Mouse (Mus musculus) lung, adult 18-20 months (tissue): Measurements from ENCODE around the gene Ptprz1.
"Not testable (repeated sequence)": the region's sequence is repeated elsewhere in the genome, so short reads cannot be mapped to it uniquely, and the experiment has no call there.

Experiments
- DNase-seq, 2 experiments: peaks; one replicate each; pipeline ENCODE4 v3.0.0; 2022; ENCODE audit warnings: mixed read lengths in 2 of 2

Ptprz1 gene

DNA sequence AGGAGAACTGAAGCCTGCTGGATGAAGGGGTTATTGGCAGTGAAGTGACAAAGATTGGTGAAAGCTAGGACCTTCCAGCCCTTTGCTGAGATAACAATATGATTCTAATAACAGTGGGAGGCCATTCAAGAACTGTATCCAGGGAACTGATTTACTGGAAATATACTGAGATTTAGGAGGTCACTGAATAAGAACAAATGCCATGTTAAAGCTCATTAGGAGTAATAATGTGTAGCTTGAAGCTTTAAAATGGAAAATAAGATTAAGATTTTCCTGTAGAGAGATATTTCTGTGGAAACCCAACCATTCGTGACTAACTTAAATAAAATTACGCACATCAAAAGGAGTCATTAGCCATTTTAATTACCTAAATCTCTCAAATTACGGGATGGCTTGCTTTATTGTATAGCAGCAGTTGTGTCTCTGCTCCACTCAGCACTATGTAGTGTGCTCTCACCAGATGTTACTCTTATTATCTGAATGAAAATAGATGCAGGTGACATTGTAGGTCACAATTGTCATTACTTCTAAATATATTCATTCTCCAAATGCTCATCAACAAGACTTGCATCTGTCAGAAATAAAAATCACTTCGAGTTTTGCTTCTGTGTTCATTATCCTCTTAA is 139.8 kb downstream of the Ptprz1 start:
- DNase-seq = no peak

DNA sequence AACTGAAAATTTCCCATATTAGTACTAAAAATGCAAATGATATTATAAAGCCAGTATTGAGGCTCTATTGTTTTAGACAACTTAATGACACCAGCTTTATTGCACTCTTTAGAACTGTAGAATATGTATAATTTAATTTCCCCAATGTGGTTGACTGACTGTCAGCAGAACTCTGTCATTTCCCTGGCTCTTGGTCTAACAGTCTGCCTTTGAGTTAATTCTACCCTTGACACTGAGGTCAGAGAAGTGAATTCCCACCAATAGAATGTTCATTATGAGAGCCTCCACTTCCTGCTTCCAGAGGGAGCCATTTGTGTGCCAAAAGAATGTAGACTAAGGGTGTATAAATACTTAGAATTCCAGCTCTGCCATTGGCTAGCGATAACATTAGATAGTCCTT is 152.9 kb downstream of the Ptprz1 start:
- DNase-seq = no peak

DNA sequence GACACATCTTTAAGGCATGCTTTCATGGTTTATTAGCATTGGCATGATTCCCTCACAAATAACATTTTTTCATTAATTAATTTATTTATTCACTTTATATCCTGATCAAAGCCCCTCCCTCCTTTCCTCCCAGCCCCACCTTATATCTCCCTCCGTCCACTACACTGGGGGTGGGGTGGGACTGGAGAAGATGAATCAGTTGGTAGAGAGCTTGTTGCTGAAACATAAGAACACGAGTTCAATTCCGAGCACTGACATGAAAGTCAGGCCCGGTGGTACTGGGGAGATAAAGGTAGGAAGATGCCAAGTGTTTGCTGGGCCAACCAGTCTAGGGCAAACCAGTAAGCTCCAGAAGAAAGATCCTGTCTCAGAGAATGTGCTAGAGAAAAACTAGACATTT is 173.5 kb downstream of the Ptprz1 start:
- no peak for DNase-seq

DNA sequence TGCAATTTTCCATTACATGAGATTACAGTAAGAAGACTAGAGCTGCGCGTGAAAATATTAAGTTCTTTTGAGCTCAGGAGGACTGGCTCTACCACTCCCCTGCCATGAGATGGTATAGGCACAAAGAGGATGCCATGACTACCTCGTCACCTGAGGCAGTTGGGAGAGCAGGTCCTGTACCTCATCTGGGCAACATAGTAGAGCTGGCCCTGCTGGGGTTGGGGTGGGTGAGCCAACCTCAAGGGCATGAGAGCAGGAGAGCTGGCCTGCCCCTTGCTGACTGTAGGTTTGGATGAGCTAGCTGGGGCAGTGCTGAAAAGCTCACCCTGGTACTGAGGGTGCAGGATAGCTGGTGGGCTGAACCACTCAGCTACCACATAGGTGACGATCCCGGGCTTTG is 180.4 kb downstream of the Ptprz1 start:
- no peak for DNase-seq

DNA sequence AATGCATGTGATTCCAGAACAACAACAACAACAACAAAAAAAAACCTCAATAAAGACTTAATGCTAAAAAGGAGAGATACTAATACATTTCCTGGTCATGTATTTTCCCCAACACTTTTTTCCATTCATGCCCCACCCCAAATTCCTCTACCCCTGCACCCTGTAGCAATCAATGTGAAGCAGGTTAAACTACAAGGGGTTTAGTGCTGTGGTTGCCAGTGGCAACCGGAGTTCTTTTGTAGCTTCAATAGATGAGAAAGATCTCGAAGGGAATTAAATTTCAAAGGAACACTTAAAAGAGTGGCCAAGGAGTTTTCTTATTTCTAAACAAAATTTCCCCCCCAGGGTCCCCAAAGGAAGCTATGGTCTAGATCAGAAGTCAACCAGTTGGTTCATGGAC is 200.8 kb downstream of the Ptprz1 start:
- DNase-seq = no peak

DNA sequence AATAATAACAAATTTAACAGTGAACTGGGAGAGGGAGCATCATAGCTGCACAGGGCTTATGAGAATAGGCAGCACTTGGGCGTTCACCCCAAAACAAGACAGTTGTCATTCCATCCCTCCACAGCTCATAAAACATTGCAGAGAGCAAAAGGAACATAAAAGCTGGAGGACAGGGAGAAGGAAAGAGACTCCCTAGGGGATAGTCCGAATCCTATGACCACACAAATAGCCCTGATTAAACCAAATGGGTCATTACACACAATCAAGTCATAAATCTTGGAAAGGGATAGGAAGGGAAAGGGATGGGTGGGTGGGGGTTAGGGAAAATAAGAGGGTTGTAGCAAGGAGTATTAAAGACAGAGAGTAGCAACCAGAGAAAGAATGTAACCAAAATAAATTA is 203.0 kb downstream of the Ptprz1 start:
- DNase-seq = no peak

DNA sequence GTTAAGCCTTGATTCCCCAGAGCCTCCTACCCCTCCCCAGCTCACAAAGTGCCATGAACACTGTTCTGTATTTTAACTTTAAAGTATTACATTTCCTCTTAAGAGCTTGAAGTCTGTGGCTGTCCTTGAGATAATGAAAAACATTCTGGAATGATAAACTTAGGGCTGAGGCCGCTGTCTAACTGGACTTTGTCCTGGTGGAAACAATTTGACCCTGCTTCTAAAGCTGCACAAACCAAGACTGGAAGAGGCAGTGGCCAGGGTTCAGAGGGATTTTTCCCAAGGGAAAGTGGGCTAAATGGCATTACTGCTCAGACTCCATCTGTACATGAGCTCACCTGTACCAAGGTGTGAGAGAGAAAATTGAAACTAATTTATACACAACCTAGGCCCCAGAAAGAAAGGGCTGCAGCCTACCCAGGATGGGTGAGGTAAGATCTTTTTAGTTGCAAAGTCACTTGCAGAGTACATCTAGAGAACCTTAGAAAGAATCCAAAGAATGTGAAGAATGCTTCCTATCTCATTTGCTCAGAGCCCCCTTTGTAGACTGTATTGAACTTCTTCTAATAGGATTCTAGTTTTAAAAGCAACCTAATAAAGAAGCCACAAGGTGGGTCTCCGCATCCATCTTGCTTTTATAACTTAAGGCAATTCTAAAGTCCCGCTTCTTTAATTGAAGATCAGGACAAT is 204.8 kb downstream of the Ptprz1 start:
- no peak for DNase-seq

DNA sequence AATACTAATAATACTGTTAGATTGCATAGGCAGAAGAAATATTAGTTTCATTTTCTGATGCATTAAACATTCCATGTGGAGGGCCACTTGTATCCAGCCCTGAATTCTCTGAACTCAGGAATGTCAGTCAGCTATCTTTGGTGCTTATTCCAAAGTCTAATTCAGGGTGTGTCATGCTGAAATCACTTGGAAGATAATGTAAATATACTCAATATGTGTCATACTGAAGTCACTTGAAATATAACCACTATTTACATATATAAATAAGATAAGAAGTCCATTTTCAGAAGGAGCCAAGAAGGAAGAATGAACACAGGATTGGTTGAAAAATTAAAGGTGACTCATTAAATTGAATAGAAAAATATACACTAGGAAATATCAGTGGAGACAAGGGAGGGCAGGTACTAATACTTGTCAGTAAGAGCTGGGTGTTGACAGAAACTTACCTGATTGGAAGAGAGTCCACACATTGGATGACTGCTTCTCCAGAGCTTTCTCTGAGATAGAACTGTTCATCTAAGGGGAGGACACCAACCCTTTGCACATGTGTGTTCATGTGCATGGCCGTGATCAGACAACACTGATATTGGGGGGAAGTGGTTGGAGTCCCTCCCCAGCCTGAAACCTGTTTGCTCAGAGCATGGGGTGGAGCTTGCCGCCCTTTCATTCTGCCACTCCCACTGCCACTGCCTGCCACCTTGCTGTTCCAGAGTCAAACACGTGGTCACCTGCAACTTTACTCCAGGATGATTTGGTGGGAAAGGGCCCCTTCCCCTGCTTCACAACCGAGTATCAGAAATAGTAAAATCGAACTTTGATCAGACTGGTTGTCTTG is 209.5 kb downstream of the Ptprz1 start:
- no peak for DNase-seq

DNA sequence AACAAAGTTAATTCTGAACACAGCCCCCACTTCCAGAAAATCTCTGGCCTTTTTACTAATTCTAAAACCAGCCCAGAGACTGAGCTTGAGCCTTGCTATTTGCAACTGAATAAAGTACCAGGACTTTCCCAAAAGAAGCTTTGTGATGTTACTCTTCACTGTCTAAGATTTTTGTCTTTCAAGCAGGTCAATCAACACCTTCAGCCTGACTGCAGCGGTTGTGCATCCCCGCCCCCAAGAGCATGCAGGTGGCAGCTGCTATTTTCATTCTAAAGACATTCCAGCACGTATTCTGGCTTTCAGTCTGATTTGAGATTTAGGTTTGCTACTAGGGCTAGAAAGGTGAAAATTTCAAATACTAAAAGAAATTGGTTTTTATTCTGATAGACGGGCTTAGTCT is 214.0 kb downstream of the Ptprz1 start:
- not testable (repeated sequence) for DNase-seq

DNA sequence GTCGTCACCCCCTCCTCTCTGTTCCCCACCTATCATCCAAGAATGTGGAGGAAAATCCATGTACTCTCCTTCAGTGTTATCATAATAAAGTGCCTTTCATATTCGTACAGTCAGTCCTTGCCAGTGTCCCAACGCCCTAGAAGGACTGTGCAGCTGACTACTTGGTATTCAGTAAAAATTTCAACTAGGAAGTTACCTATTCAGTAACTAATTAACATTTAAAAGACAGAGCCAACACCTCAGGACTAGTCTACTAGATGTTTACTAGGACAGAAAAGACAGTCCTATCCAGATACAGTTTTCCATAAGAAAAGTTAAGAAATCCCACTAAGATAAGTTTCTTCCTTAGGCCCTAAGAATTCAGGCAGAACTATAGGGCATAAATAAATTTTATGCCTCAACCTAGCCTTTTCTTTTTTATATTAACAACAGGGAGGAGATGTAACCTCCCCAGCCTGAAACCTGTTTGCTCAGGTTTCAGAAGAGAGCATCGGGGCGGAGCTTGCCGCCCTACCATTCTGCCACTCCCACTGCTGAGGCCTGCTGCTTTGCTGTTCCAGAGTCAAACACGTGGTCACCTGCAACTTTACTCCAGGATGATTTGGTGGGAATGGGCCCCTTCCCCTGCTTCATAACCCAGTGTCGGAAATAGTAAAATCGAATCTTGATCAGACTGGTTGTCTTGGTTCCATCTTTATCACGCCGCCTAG is 215.2 kb downstream of the Ptprz1 start:
- DNase-seq = not testable (repeated sequence)
